Mouse (Mus musculus): Measurements from ENCODE around the gene Galnt7. TPM values are rescaled to one million over a fixed set of nuclear protein-coding genes. Genes with fewer than 3 reads are reported as not detected.
A peak's percentile ranks its signal among the peaks of the same experiment; 100 is the strongest.

Gene Galnt7
- polyA plus RNA-seq, 2 experiments: 2.5 to 4.4 TPM

DNA sequence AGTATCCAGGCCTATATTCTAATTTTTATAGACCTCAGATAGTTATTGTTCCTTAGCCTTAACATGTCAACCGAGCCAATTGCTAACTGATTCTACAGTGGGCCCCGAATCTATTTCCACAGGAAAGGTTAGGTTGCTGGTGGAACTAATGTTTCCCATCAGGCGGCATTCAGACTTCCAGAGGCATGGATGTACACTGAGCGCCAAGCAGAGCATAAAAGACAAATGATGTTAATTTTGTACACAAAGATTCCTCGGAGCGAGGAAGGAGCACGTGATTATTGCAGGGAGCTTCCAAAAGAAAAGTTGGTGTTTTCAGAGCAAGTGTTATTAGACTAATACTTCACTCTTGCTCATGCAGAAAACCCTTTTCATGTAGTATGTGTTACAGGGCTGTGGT, 21.1 kb downstream of the Galnt7 start:
- Histone ChIP-seq H3K27me3 (ENCODE audit: control insufficient read depth, insufficient read depth, low read length) (no peaks in the 10 kb centered on the region), H3K4me2 (ENCODE audit: low read depth) (no peak overlapping the region), H3K27ac (no peak overlapping the region), H3K9ac (replicated peaks) (no peak overlapping the region), H3K4me1 (replicated peaks; ENCODE audit: control insufficient read depth in 2 of 2, insufficient read depth in 2 of 2, low read length in 1 of 2) (peaks cover 12 to 29% of the 10 kb centered on the region in 2 experiments), H3K4me3 (ENCODE audit: insufficient read depth in 1 of 2, low read depth in 2 of 2, low read length in 2 of 2) (no peak overlapping the region), H3K36me3 (replicated peaks; ENCODE audit: control insufficient read depth, insufficient read depth, low read depth) (no peaks in the 10 kb centered on the region), H3K9me3 (ENCODE audit: control insufficient read depth, low read length) (no peaks in the 10 kb centered on the region)
- DNase-seq (ENCODE audit: low read depth in 3 of 3, low spot score in 3 of 3): no peak
- WGBS (ENCODE audit: insufficient replicate concordance): 85% methylated on average over 7 of the region's 7 CpGs
- TF ChIP-seq CTCF (IDR thresholded peaks at IDR 0.05; ENCODE audit: low read depth): no peak
- TF ChIP-seq EP300 (IDR thresholded peaks at IDR 0.05; ENCODE audit: low read depth): no peak
- no peak for ATAC-seq (ENCODE audit: insufficient read depth)

DNA sequence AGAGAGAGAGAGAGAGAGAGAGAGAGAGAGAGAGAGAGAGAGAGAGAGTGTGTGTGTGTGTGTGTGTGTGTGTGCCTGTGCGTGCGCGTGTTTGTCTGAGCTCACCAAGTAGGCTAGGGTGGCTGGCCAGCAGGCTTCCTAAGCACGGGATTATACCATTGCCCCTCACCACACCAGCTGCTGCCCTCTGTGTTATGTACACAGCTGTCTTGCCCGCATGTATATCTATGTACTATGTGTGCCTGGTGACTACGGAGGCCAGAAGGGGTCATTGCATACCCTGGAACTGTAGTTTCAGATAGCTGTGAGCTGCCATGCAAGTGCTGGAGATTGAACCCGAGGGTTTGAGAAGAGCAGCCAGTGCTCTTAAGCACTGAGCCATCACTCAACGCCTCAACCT, 22.7 kb downstream of the Galnt7 start:
- Histone ChIP-seq H3K36me3 (replicated peaks; ENCODE audit: control insufficient read depth, insufficient read depth, low read depth) (no peaks in the 10 kb centered on the region), H3K9me3 (ENCODE audit: control insufficient read depth, low read length) (no peaks in the 10 kb centered on the region), H3K4me2 (ENCODE audit: low read depth) (no peak overlapping the region), H3K27ac (no peak overlapping the region), H3K4me1 (replicated peaks; ENCODE audit: control insufficient read depth in 2 of 2, insufficient read depth in 2 of 2, low read length in 1 of 2) (peaks cover 12 to 29% of the 10 kb centered on the region in 2 experiments), H3K4me3 (ENCODE audit: insufficient read depth in 1 of 2, low read depth in 2 of 2, low read length in 2 of 2) (no peak overlapping the region), H3K27me3 (ENCODE audit: control insufficient read depth, insufficient read depth, low read length) (no peaks in the 10 kb centered on the region), H3K9ac (replicated peaks) (no peak overlapping the region)
- WGBS (ENCODE audit: insufficient replicate concordance): 70% methylated on average over 8 of the region's 8 CpGs
- DNase-seq (ENCODE audit: low read depth in 3 of 3, low spot score in 3 of 3) (no peak), ATAC-seq (ENCODE audit: insufficient read depth) (no peak)
- TF ChIP-seq EP300 (IDR thresholded peaks at IDR 0.05; ENCODE audit: low read depth): no peak
- TF ChIP-seq CTCF (IDR thresholded peaks at IDR 0.05; ENCODE audit: low read depth): no peak

DNA sequence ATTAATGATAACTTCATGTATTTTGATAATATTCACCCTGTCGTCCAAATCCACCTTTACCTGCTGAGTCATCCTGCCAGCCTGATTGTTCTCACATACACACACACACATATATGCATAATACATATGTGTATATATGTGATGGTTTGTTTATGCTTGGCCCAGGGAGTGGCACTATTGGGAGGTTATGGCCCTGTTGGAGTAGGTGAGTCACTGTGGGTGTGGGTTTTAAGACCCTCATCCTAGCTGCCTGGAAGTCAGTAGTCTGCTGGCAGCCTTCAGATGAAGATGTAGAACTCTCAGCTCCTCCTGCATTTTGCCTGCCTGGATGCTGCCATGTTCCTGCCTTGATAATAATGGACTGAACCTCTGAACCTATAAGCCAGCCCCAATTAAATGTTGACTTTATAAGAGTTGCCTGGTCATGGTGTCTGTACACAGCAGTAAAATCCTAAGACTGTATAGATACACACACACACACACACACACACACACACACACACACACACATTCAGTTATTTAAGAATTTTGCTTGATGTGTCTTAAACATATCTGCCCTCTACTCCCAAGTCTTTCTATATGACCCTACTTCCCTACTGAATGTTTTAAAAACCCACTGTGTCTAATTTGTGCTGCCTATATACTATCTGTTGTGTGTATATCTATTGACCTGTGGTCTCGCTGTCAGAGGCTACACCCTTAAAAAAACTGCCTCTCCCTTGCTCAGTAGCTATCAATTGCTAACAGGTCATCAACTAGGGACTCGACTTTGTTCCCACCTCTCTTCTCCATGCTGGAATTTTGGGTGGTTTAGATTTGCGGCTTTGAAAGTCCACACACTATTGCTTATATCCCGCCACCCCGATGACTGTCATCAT, 23.8 kb downstream of the Galnt7 start:
- Histone ChIP-seq H3K27ac (peak overlapping the region; percentile 27; the same call in 1 of the 2 replicates), H3K36me3 (replicated peaks; ENCODE audit: control insufficient read depth, insufficient read depth, low read depth) (no peaks in the 10 kb centered on the region), H3K9ac (replicated peaks) (no peak overlapping the region; the same call in 1 of the 2 replicates), H3K4me1 (replicated peaks; ENCODE audit: control insufficient read depth in 2 of 2, insufficient read depth in 2 of 2, low read length in 1 of 2) (peaks cover 12 to 29% of the 10 kb centered on the region in 2 experiments), H3K4me2 (ENCODE audit: low read depth) (peak overlapping the region; percentile 36), H3K4me3 (ENCODE audit: insufficient read depth in 1 of 2, low read depth in 2 of 2, low read length in 2 of 2) (no peak overlapping the region), H3K27me3 (ENCODE audit: control insufficient read depth, insufficient read depth, low read length) (no peaks in the 10 kb centered on the region), H3K9me3 (ENCODE audit: control insufficient read depth, low read length) (no peaks in the 10 kb centered on the region)
- TF ChIP-seq EP300 (IDR thresholded peaks at IDR 0.05; ENCODE audit: low read depth): no peak
- TF ChIP-seq CTCF (IDR thresholded peaks at IDR 0.05; ENCODE audit: low read depth): no peak
- WGBS (ENCODE audit: insufficient replicate concordance): 43% methylated on average over 6 of the region's 6 CpGs
- peak in 2 of 3 experiments; percentile 30 to 36 for DNase-seq (ENCODE audit: low read depth in 3 of 3, low spot score in 3 of 3)
- peak; percentile 83 for ATAC-seq (ENCODE audit: insufficient read depth)

DNA sequence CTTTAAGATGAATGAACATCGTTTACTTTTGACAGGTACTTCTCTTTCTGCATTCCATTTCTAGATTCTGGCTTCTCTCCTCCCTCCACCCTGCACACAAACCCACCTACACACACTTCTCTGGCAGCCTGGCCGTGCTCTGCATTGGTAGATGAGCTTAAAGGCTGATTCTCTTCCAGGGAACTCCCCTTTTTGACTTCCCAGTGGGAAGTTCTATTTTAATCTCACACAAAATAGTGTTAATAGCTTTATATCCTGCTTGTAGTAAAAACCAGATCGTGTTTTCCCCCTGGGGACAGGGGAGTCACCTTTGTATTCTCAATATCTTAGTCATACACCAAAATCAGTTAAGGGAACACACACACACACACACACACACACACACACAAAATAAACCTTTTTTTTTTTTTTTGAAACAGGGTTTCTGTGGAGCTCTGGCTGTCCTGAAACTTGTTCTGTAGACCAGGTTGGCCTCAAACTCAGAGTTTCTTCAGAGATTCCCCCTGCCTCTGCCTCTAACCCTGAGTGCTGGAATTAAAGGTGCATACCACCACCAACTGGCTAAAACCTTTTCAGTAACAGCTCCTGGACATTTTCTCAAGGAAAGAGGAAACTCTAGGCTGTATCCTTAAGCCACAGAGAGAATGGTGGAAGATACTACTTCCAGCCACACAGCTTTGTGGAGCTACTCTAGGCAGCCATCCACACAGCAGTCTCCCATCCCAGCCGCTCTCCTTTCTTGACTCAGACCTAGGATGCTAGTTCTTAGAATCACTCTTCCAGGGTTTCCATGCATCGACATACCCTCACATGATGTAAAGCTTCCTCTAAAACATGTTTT, 24.7 kb downstream of the Galnt7 start:
- Histone ChIP-seq H3K4me2 (ENCODE audit: low read depth) (no peak overlapping the region), H3K27me3 (ENCODE audit: control insufficient read depth, insufficient read depth, low read length) (no peaks in the 10 kb centered on the region), H3K4me3 (ENCODE audit: insufficient read depth in 1 of 2, low read depth in 2 of 2, low read length in 2 of 2) (no peak overlapping the region), H3K4me1 (replicated peaks; ENCODE audit: control insufficient read depth in 2 of 2, insufficient read depth in 2 of 2, low read length in 1 of 2) (peaks cover 12 to 29% of the 10 kb centered on the region in 2 experiments), H3K36me3 (replicated peaks; ENCODE audit: control insufficient read depth, insufficient read depth, low read depth) (no peaks in the 10 kb centered on the region), H3K9me3 (ENCODE audit: control insufficient read depth, low read length) (no peaks in the 10 kb centered on the region), H3K27ac (no peak overlapping the region), H3K9ac (replicated peaks) (no peak overlapping the region)
- peak; percentile 41 for ATAC-seq (ENCODE audit: insufficient read depth)
- no peak for TF ChIP-seq EP300 (IDR thresholded peaks at IDR 0.05; ENCODE audit: low read depth)
- TF ChIP-seq CTCF (IDR thresholded peaks at IDR 0.05; ENCODE audit: low read depth): no peak
- DNase-seq (ENCODE audit: low read depth in 3 of 3, low spot score in 3 of 3): no peak
- WGBS (ENCODE audit: insufficient replicate concordance): 44% methylated on average over 5 of the region's 5 CpGs

DNA sequence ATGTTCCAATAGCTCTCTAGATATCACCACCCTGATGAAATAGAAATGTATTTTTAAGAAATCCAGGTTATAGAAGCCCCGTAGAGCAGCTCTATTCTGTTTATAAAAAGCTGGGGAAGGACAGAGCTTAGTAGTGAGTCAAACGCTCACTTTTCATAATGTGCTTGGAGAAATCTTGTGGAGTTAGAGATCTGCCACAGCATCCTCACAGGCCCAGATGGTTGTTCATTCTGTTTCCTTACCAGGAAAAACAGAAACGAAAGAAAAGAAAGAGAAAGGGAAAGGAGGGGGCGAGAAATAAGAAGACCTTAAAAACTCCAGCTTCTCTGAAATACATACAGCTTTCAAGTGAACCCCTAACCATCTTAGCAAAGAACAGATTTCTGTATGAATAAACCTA, 28.9 kb downstream of the Galnt7 start:
- peaks cover 6 to 22% of the 10 kb centered on the region in 2 experiments for H3K4me1 ChIP-seq (replicated peaks; ENCODE audit: control insufficient read depth in 2 of 2, insufficient read depth in 2 of 2, low read length in 1 of 2)
- DNase-seq (ENCODE audit: low read depth in 3 of 3, low spot score in 3 of 3) (no peak), ATAC-seq (ENCODE audit: insufficient read depth) (no peak)
- H3K27ac ChIP-seq: no peak overlapping the region
- no peaks in the 10 kb centered on the region for H3K36me3 ChIP-seq (replicated peaks; ENCODE audit: control insufficient read depth, insufficient read depth, low read depth)
- TF ChIP-seq EP300 (IDR thresholded peaks at IDR 0.05; ENCODE audit: low read depth) (no peak), CTCF (IDR thresholded peaks at IDR 0.05; ENCODE audit: low read depth) (no peak)
- H3K4me2 ChIP-seq (ENCODE audit: low read depth): no peak overlapping the region
- H3K4me3 ChIP-seq (ENCODE audit: insufficient read depth in 1 of 2, low read depth in 2 of 2, low read length in 2 of 2): no peak overlapping the region
- H3K27me3 ChIP-seq (ENCODE audit: control insufficient read depth, insufficient read depth, low read length): no peaks in the 10 kb centered on the region
- H3K9me3 ChIP-seq (ENCODE audit: control insufficient read depth, low read length): no peaks in the 10 kb centered on the region
- WGBS (ENCODE audit: insufficient replicate concordance): 72% methylated on average over 4 of the region's 4 CpGs
- H3K9ac ChIP-seq (replicated peaks): no peak overlapping the region
